Mouse (Mus musculus): Measurements from ENCODE around the gene Zcchc17. TPM values are rescaled to one million over a fixed set of nuclear protein-coding genes. Genes with fewer than 3 reads are reported as not detected.
A peak's percentile ranks its signal among the peaks of the same experiment; 100 is the strongest.

Gene Zcchc17
- polyA plus RNA-seq, 1 experiment from 2014 or later: 79.6 TPM

GRCm38 (mm10) chr4:130298877-130299628, 60.7 kb downstream of the Zcchc17 start:
- Histone ChIP-seq H3K9me3 (no peaks in the 10 kb centered on the region), H3K4me3 (no peak overlapping the region), H3K27ac (no peak overlapping the region), H3K4me2 (replicated peaks) (no peak overlapping the region), H3K27me3 (no peaks in the 10 kb centered on the region), H3K4me1 (no peaks in the 10 kb centered on the region), H3K9ac (peak overlapping the region; percentile 16; the same call in 1 of the 2 replicates), H3K36me3 (no peaks in the 10 kb centered on the region)
- 73% methylated on average over 11 of the region's 11 CpGs for WGBS
- ATAC-seq (ENCODE audit: insufficient number of reproducible peaks, insufficient read depth, low FRiP score, low TSS enrichment): no peak

GRCm38 (mm10) chr4:130297123-130297529, 62.6 kb downstream of the Zcchc17 start:
- WGBS: 20% methylated on average over 13 of the region's 13 CpGs
- H3K9ac ChIP-seq: no peak overlapping the region

GRCm38 (mm10) chr4:130296243-130296965, 63.3 kb downstream of the Zcchc17 start:
- Histone ChIP-seq H3K9ac (no peak overlapping the region), H3K4me2 (replicated peaks) (no peak overlapping the region), H3K27me3 (no peaks in the 10 kb centered on the region), H3K4me1 (no peaks in the 10 kb centered on the region), H3K36me3 (no peaks in the 10 kb centered on the region), H3K4me3 (no peak overlapping the region), H3K27ac (no peak overlapping the region), H3K9me3 (no peaks in the 10 kb centered on the region)
- ATAC-seq (ENCODE audit: insufficient number of reproducible peaks, insufficient read depth, low FRiP score, low TSS enrichment): no peak
- WGBS: 85% methylated on average over 13 of the region's 13 CpGs

More at GRCm38 (mm10) chr4:130297123-130297529, 62.6 kb downstream of the Zcchc17 start:
- Histone ChIP-seq H3K27me3 (no peaks in the 10 kb centered on the region), H3K4me1 (no peaks in the 10 kb centered on the region), H3K27ac (no peak overlapping the region), H3K9me3 (no peaks in the 10 kb centered on the region), H3K4me2 (replicated peaks) (no peak overlapping the region), H3K4me3 (no peak overlapping the region), H3K36me3 (no peaks in the 10 kb centered on the region)
- ATAC-seq (ENCODE audit: insufficient number of reproducible peaks, insufficient read depth, low FRiP score, low TSS enrichment): no peak

- H3K4me2 ChIP-seq (replicated peaks): no peak overlapping the region
Measured at GRCm38 (mm10) chr4:130295047-130295745, 64.5 kb downstream of the Zcchc17 start.

GRCm38 (mm10) chr4:130294513-130294912, 65.2 kb downstream of the Zcchc17 start:
- Histone ChIP-seq H3K36me3 (no peaks in the 10 kb centered on the region), H3K4me3 (no peak overlapping the region), H3K27me3 (no peaks in the 10 kb centered on the region), H3K9ac (no peak overlapping the region), H3K4me2 (replicated peaks) (no peak overlapping the region), H3K9me3 (no peaks in the 10 kb centered on the region), H3K27ac (no peak overlapping the region), H3K4me1 (no peaks in the 10 kb centered on the region)
- 85% methylated on average over 8 of the region's 8 CpGs for WGBS
- ATAC-seq (ENCODE audit: insufficient number of reproducible peaks, insufficient read depth, low FRiP score, low TSS enrichment): no peak

More at GRCm38 (mm10) chr4:130295047-130295745, 64.5 kb downstream of the Zcchc17 start:
- Histone ChIP-seq H3K9ac (no peak overlapping the region), H3K4me1 (no peaks in the 10 kb centered on the region), H3K36me3 (no peaks in the 10 kb centered on the region), H3K27ac (no peak overlapping the region), H3K9me3 (no peaks in the 10 kb centered on the region), H3K27me3 (no peaks in the 10 kb centered on the region), H3K4me3 (no peak overlapping the region)
- ATAC-seq (ENCODE audit: insufficient number of reproducible peaks, insufficient read depth, low FRiP score, low TSS enrichment): no peak
- WGBS: 57% methylated on average over 23 of the region's 23 CpGs

GRCm38 (mm10) chr4:130292271-130292670, 67.5 kb downstream of the Zcchc17 start:
- Histone ChIP-seq H3K9me3 (no peaks in the 10 kb centered on the region), H3K27me3 (no peaks in the 10 kb centered on the region), H3K27ac (no peak overlapping the region), H3K36me3 (no peaks in the 10 kb centered on the region), H3K9ac (no peak overlapping the region), H3K4me1 (no peaks in the 10 kb centered on the region), H3K4me2 (replicated peaks) (no peak overlapping the region), H3K4me3 (no peak overlapping the region)
- WGBS: 3% methylated on average over 4 of the region's 4 CpGs
- peak; percentile 56; the same call in 1 of the 2 replicates for ATAC-seq (ENCODE audit: insufficient number of reproducible peaks, insufficient read depth, low FRiP score, low TSS enrichment)

GRCm38 (mm10) chr4:130289824-130290223, 69.9 kb downstream of the Zcchc17 start:
- Histone ChIP-seq H3K4me2 (replicated peaks) (no peak overlapping the region), H3K4me1 (no peaks in the 10 kb centered on the region), H3K9me3 (no peaks in the 10 kb centered on the region), H3K36me3 (no peaks in the 10 kb centered on the region), H3K27ac (no peak overlapping the region), H3K9ac (no peak overlapping the region), H3K4me3 (no peak overlapping the region), H3K27me3 (peaks cover 5% of the 10 kb centered on the region; the same call in 1 of the 2 replicates)
- 78% methylated on average over 3 of the region's 3 CpGs for WGBS
- ATAC-seq (ENCODE audit: insufficient number of reproducible peaks, insufficient read depth, low FRiP score, low TSS enrichment): no peak

- no peak overlapping the region for H3K4me3 ChIP-seq
- H3K9me3 ChIP-seq: no peaks in the 10 kb centered on the region
- H3K36me3 ChIP-seq: no peaks in the 10 kb centered on the region
- no peak overlapping the region for H3K4me2 ChIP-seq (replicated peaks)
- H3K27ac ChIP-seq: no peak overlapping the region
- peaks cover 5% of the 10 kb centered on the region; the same call in 1 of the 2 replicates for H3K27me3 ChIP-seq
- ATAC-seq (ENCODE audit: insufficient number of reproducible peaks, insufficient read depth, low FRiP score, low TSS enrichment): no peak
- H3K4me1 ChIP-seq: no peaks in the 10 kb centered on the region
- 64% methylated on average over 3 of the region's 3 CpGs for WGBS
- H3K9ac ChIP-seq: no peak overlapping the region
Measured at GRCm38 (mm10) chr4:130286531-130286930, 73.2 kb downstream of the Zcchc17 start.

- Histone ChIP-seq H3K4me2 (replicated peaks) (no peak overlapping the region), H3K4me3 (no peak overlapping the region), H3K9me3 (no peaks in the 10 kb centered on the region), H3K27me3 (peaks cover 5% of the 10 kb centered on the region; the same call in 1 of the 2 replicates), H3K36me3 (no peaks in the 10 kb centered on the region), H3K27ac (no peak overlapping the region), H3K9ac (no peak overlapping the region), H3K4me1 (no peaks in the 10 kb centered on the region)
- WGBS: 84% methylated on average over 9 of the region's 9 CpGs
- ATAC-seq (ENCODE audit: insufficient number of reproducible peaks, insufficient read depth, low FRiP score, low TSS enrichment): no peak
Measured at GRCm38 (mm10) chr4:130283826-130284225, 75.9 kb downstream of the Zcchc17 start.

GRCm38 (mm10) chr4:130282856-130283255, 76.9 kb downstream of the Zcchc17 start:
- Histone ChIP-seq H3K4me2 (replicated peaks) (no peak overlapping the region), H3K27ac (no peak overlapping the region), H3K9me3 (no peaks in the 10 kb centered on the region), H3K27me3 (peaks cover 5% of the 10 kb centered on the region; the same call in 1 of the 2 replicates), H3K9ac (no peak overlapping the region), H3K4me1 (no peaks in the 10 kb centered on the region), H3K36me3 (no peaks in the 10 kb centered on the region), H3K4me3 (no peak overlapping the region)
- WGBS: 63% methylated on average over 5 of the region's 5 CpGs
- ATAC-seq (ENCODE audit: insufficient number of reproducible peaks, insufficient read depth, low FRiP score, low TSS enrichment): no peak

- Histone ChIP-seq H3K4me1 (no peaks in the 10 kb centered on the region), H3K9ac (no peak within 1 kb of the TSS), H3K27me3 (peaks cover 9% of the 10 kb centered on the region), H3K27ac (no peak within 1 kb of the TSS), H3K4me3 (no peak within 1 kb of the TSS), H3K4me2 (replicated peaks) (no peak within 1 kb of the TSS), H3K9me3 (no peaks in the 10 kb centered on the region), H3K36me3 (no peaks in the 10 kb centered on the region)
- 65% methylated on average over 2 of the region's 2 CpGs for WGBS
- no peak for ATAC-seq (ENCODE audit: insufficient number of reproducible peaks, insufficient read depth, low FRiP score, low TSS enrichment)
Measured at GRCm38 (mm10) chr4:130279105-130279504, 80.6 kb downstream of the Zcchc17 start, which contains the start of gene Serinc2. Gene Serinc2, minus strand, starts transcription at chr4:130279205.

Measured in embryonic facial prominence, embryonic 12.5 days (tissue).